Mouse (Mus musculus) brown adipose tissue, adult 24 weeks (tissue): ENCODE data around the gene R3hdml. TPM values are rescaled to one million over a fixed set of nuclear protein-coding genes. Genes with fewer than 3 reads are reported as not detected.
"Not testable (repeated sequence)": the region's sequence is repeated elsewhere in the genome, so short reads cannot be mapped to it uniquely, and the experiment has no call there.

Experiments
- H3K27ac ChIP-seq: fragments of 200-500 bp; replicated peaks from 2 replicates; pipeline ENCODE4 v1.5.1; 2012; ENCODE audit warnings: low read depth, mild to moderate bottlenecking, low read length
- H3K4me1 ChIP-seq: fragments of 200-500 bp; 2 replicates; pipeline ENCODE4 v1.6.1; 2012; ENCODE audit warnings: low read length, mixed read lengths; ENCODE audit not compliant: control insufficient read depth, insufficient read depth, insufficient read length
- H3K4me3 ChIP-seq: fragments of 200-500 bp; 2 replicates; pipeline ENCODE4 v1.5.1; 2012; ENCODE audit warnings: low read depth, mild to moderate bottlenecking, low read length, moderate library complexity; ENCODE audit not compliant: insufficient read depth
- polyA plus RNA-seq: library from polyadenylated mRNA; stranded (reverse); fragments of >200 nt; gene quantifications from 2 replicates; pipeline ENCODE4 v1.2.4, GENCODE M21; 2012; ENCODE audit not compliant: missing spikeins, insufficient read depth, insufficient read length

The R3hdml gene
- not detected in 2 replicates for polyA plus RNA-seq

- Histone ChIP-seq H3K27ac (no peak within 1 kb of the TSS), H3K4me1 (no peaks in the 10 kb centered on the region), H3K4me3 (no peak within 1 kb of the TSS)
Measured at GRCm38 (mm10) chr2:163492018-163492417, at the start of gene R3hdml. R3hdml (plus strand) TSS chr2:163492318.

GRCm38 (mm10) chr2:163443543-163443942 lies 48.6 kb upstream of the R3hdml start:
- peaks cover under 1% of the 10 kb centered on the region; the same call in 1 of the 2 replicates for H3K4me1 ChIP-seq
- no peak overlapping the region for H3K27ac ChIP-seq
- no peak overlapping the region for H3K4me3 ChIP-seq

- no peak overlapping the region for H3K27ac ChIP-seq
- no peaks in the 10 kb centered on the region for H3K4me1 ChIP-seq
- H3K4me3 ChIP-seq = no peak overlapping the region
Measured at GRCm38 (mm10) chr2:163444017-163444416, 48.1 kb upstream of the R3hdml start.

GRCm38 (mm10) chr2:163447375-163447774 lies 44.7 kb upstream of the R3hdml start:
- H3K27ac ChIP-seq = no peak overlapping the region
- no peak overlapping the region for H3K4me3 ChIP-seq
- no peaks in the 10 kb centered on the region for H3K4me1 ChIP-seq

- H3K27ac ChIP-seq = no peak overlapping the region
- H3K4me3 ChIP-seq = no peak overlapping the region
- no peaks in the 10 kb centered on the region for H3K4me1 ChIP-seq
Measured at GRCm38 (mm10) chr2:163449276-163449675, 42.8 kb upstream of the R3hdml start.

GRCm38 (mm10) chr2:163450668-163451295 lies 41.3 kb upstream of the R3hdml start:
- H3K4me3 ChIP-seq = no peak overlapping the region
- H3K4me1 ChIP-seq = no peaks in the 10 kb centered on the region
- no peak overlapping the region for H3K27ac ChIP-seq

- Histone ChIP-seq H3K4me3 (no peak overlapping the region), H3K4me1 (no peaks in the 10 kb centered on the region), H3K27ac (no peak overlapping the region)
Measured at GRCm38 (mm10) chr2:163452738-163453137, 39.4 kb upstream of the R3hdml start.

- H3K4me3 ChIP-seq = no peak overlapping the region
- H3K27ac ChIP-seq = no peak overlapping the region
- no peaks in the 10 kb centered on the region for H3K4me1 ChIP-seq
Measured at GRCm38 (mm10) chr2:163453378-163453777, 38.7 kb upstream of the R3hdml start.

GRCm38 (mm10) chr2:163458539-163459265 lies 33.4 kb upstream of the R3hdml start:
- Histone ChIP-seq H3K27ac (no peak overlapping the region), H3K4me1 (no peaks in the 10 kb centered on the region; the same call in none of the 2 replicates), H3K4me3 (no peak overlapping the region)

- no peaks in the 10 kb centered on the region; the same call in none of the 2 replicates for H3K4me1 ChIP-seq
- H3K27ac ChIP-seq = no peak overlapping the region
- no peak overlapping the region for H3K4me3 ChIP-seq
Measured at GRCm38 (mm10) chr2:163459380-163459779, 32.7 kb upstream of the R3hdml start.

- no peak overlapping the region for H3K27ac ChIP-seq
- H3K4me3 ChIP-seq = no peak overlapping the region
- H3K4me1 ChIP-seq = peaks cover 5% of the 10 kb centered on the region
Measured at GRCm38 (mm10) chr2:163460622-163461021, 31.5 kb upstream of the R3hdml start.

GRCm38 (mm10) chr2:163461307-163461706 lies 30.8 kb upstream of the R3hdml start:
- not testable (repeated sequence) for H3K27ac ChIP-seq, H3K4me3 ChIP-seq, H3K4me1 ChIP-seq

- Histone ChIP-seq H3K27ac (no peak overlapping the region), H3K4me1 (peaks cover 7% of the 10 kb centered on the region), H3K4me3 (no peak overlapping the region)
Measured at GRCm38 (mm10) chr2:163462386-163462785, 29.7 kb upstream of the R3hdml start.

GRCm38 (mm10) chr2:163462801-163463200 lies 29.3 kb upstream of the R3hdml start:
- peaks cover 7% of the 10 kb centered on the region for H3K4me1 ChIP-seq
- no peak overlapping the region for H3K4me3 ChIP-seq
- no peak overlapping the region for H3K27ac ChIP-seq

- Histone ChIP-seq H3K4me1 (peaks cover 7% of the 10 kb centered on the region), H3K4me3 (no peak overlapping the region), H3K27ac (no peak overlapping the region)
Measured at GRCm38 (mm10) chr2:163463251-163463769, 28.8 kb upstream of the R3hdml start.

- Histone ChIP-seq H3K4me3 (no peak overlapping the region), H3K27ac (no peak overlapping the region), H3K4me1 (peaks cover 7% of the 10 kb centered on the region)
Measured at GRCm38 (mm10) chr2:163463998-163464397, 28.1 kb upstream of the R3hdml start.
